Mouse (Mus musculus) kidney, adult 10 weeks (tissue): ENCODE results near the gene Kcmf1. TPM values are rescaled to one million over a fixed set of nuclear protein-coding genes. Genes with fewer than 3 reads are reported as not detected.

ENCODE experiments used
- polyA plus RNA-seq: library from polyadenylated mRNA; stranded (reverse); fragments of 350-450 nt; fragmentation: Illumina TruSeq; extraction: RNeasy Lipid Tissue Mini Kit (QIAGEN cat#74804); gene quantifications from one replicate; pipeline ENCODE4 v1.2.3, GENCODE M21; 2014; ENCODE audit warnings: low read depth, low replicate concordance

Gene Kcmf1
- polyA plus RNA-seq, result 87.6 TPM

GRCm38 (mm10) chr6:72899781-72900681 is at the start of gene Kcmf1:
TSS of gene Kcmf1 (minus strand) at chr6:72899979.

Other genes with a start within 250 kb of the Kcmf1 start
- gene Tcf7l1, start 110.7 kb downstream of the Kcmf1 start, polyA plus RNA-seq, result 1.2 TPM
- 4.5 TPM for gene Tmsb10, start 58.8 kb upstream of the Kcmf1 start, polyA plus RNA-seq